Mouse (Mus musculus) liver, adult 2 months (tissue): ENCODE results near the gene Etfa.

Experiments used
- CTCF ChIP-seq: fragments of 200-500 bp; IDR thresholded peaks from 2 replicates; pipeline ENCODE4 v1.5.1; 2011; ENCODE audit warnings: low read depth, low read length, control low read depth
- POLR2A ChIP-seq: fragments of 200-500 bp; IDR thresholded peaks from 2 replicates; pipeline ENCODE4 v1.6.1; 2011; ENCODE audit warnings: low read length, control low read depth; ENCODE audit not compliant: insufficient read depth; ENCODE audit errors: extremely low read depth

GRCm38 (mm10) chr9:55509731-55510130 lies 2.3 kb downstream of the Etfa start:
- TF ChIP-seq CTCF (no peak), POLR2A (no peak)
